Mouse (Mus musculus): Measurements from ENCODE around the gene Asna1. TPM values are rescaled to one million over a fixed set of nuclear protein-coding genes. Genes with fewer than 3 reads are reported as not detected.

Asna1 gene
- total RNA-seq (2014; rRNA removed) (30.3 and 33.8 TPM in 2 replicates), polyA plus RNA-seq (2012; rRNA removed) (60.0 and 71.6 TPM in 2 replicates)

- Histone ChIP-seq H3K27me3 (ENCODE audit: control insufficient read depth, insufficient read depth, low read length) (no peaks in the 10 kb centered on the region), H3K79me2 (ENCODE audit: control insufficient read depth, insufficient read depth, low read length) (peaks cover 33% of the 10 kb centered on the region), H3K4me3 (ENCODE audit: insufficient read depth, low read depth, low read length) (peak within 1 kb of the TSS; percentile 94), H3K9ac (ENCODE audit: low read depth, low read length) (peak within 1 kb of the TSS; percentile 86), H3K27ac (replicated peaks; ENCODE audit: insufficient read depth, low read depth, low read length) (peak within 1 kb of the TSS; percentile 53), H3K4me1 (ENCODE audit: control insufficient read depth, insufficient read depth, low read length) (peaks cover 21% of the 10 kb centered on the region), H3K36me3 (ENCODE audit: control insufficient read depth, insufficient read depth, low read length) (peaks cover 10% of the 10 kb centered on the region)
- DNase-seq (ENCODE audit: extremely low read depth, low read depth, low spot score) = peak; percentile 95
- WGBS = under 1% methylated on average over 30 of the region's 30 CpGs
- TF ChIP-seq POLR2A (IDR thresholded peaks at IDR 0.05; ENCODE audit: extremely low read depth, insufficient read depth, low read length) (no peak), CTCF (IDR thresholded peaks at IDR 0.05; ENCODE audit: low read depth, low read length) (no peak)
Observed at GRCm38 (mm10) chr8:85025098-85025932, at the start of gene Asna1. TSS of gene Asna1 (minus strand) at chr8:85025281.

GRCm38 (mm10) chr8:85074617-85075016 is 49.5 kb upstream of the Asna1 start:
- no peaks in the 10 kb centered on the region for H3K27me3 ChIP-seq (ENCODE audit: control insufficient read depth, insufficient read depth, low read length)
- no peak overlapping the region for H3K4me3 ChIP-seq (ENCODE audit: insufficient read depth, low read depth, low read length)
- H3K79me2 ChIP-seq (ENCODE audit: control insufficient read depth, insufficient read depth, low read length) = peaks cover 9% of the 10 kb centered on the region; the same call in 1 of the 2 replicates
- 95% methylated on average over 10 of the region's 10 CpGs for WGBS
- H3K36me3 ChIP-seq (ENCODE audit: control insufficient read depth, insufficient read depth, low read length) = peaks cover 2% of the 10 kb centered on the region; the same call in 1 of the 2 replicates
- peaks cover 10% of the 10 kb centered on the region for H3K4me1 ChIP-seq (ENCODE audit: control insufficient read depth, insufficient read depth, low read length)
- no peak overlapping the region for H3K27ac ChIP-seq (replicated peaks; ENCODE audit: insufficient read depth, low read depth, low read length)
- no peak for DNase-seq (ENCODE audit: extremely low read depth, low read depth, low spot score)
- TF ChIP-seq POLR2A (IDR thresholded peaks at IDR 0.05; ENCODE audit: extremely low read depth, insufficient read depth, low read length) = no peak
- no peak for TF ChIP-seq CTCF (IDR thresholded peaks at IDR 0.05; ENCODE audit: low read depth, low read length)
- no peak overlapping the region for H3K9ac ChIP-seq (ENCODE audit: low read depth, low read length)

- Histone ChIP-seq H3K4me1 (ENCODE audit: control insufficient read depth, insufficient read depth, low read length) (peaks cover 7% of the 10 kb centered on the region), H3K9ac (ENCODE audit: low read depth, low read length) (no peak overlapping the region), H3K27ac (replicated peaks; ENCODE audit: insufficient read depth, low read depth, low read length) (no peak overlapping the region), H3K36me3 (ENCODE audit: control insufficient read depth, insufficient read depth, low read length) (peaks cover 2% of the 10 kb centered on the region; the same call in 1 of the 2 replicates), H3K4me3 (ENCODE audit: insufficient read depth, low read depth, low read length) (no peak overlapping the region), H3K79me2 (ENCODE audit: control insufficient read depth, insufficient read depth, low read length) (peaks cover 9% of the 10 kb centered on the region; the same call in 1 of the 2 replicates), H3K27me3 (ENCODE audit: control insufficient read depth, insufficient read depth, low read length) (no peaks in the 10 kb centered on the region)
- no peak for TF ChIP-seq CTCF (IDR thresholded peaks at IDR 0.05; ENCODE audit: low read depth, low read length)
- TF ChIP-seq POLR2A (IDR thresholded peaks at IDR 0.05; ENCODE audit: extremely low read depth, insufficient read depth, low read length) = no peak
- no peak for DNase-seq (ENCODE audit: extremely low read depth, low read depth, low spot score)
- 67% methylated on average over 10 of the region's 10 CpGs for WGBS
Observed at GRCm38 (mm10) chr8:85074167-85074566, 49.1 kb upstream of the Asna1 start.

GRCm38 (mm10) chr8:85073041-85073612 is 48.0 kb upstream of the Asna1 start:
- 93% methylated on average over 15 of the region's 15 CpGs for WGBS
- no peak overlapping the region for H3K27ac ChIP-seq (replicated peaks; ENCODE audit: insufficient read depth, low read depth, low read length)
- H3K27me3 ChIP-seq (ENCODE audit: control insufficient read depth, insufficient read depth, low read length) = no peaks in the 10 kb centered on the region
- H3K9ac ChIP-seq (ENCODE audit: low read depth, low read length) = no peak overlapping the region
- H3K4me3 ChIP-seq (ENCODE audit: insufficient read depth, low read depth, low read length) = no peak overlapping the region
- peaks cover 2% of the 10 kb centered on the region; the same call in 1 of the 2 replicates for H3K36me3 ChIP-seq (ENCODE audit: control insufficient read depth, insufficient read depth, low read length)
- H3K79me2 ChIP-seq (ENCODE audit: control insufficient read depth, insufficient read depth, low read length) = peaks cover 9% of the 10 kb centered on the region; the same call in 1 of the 2 replicates
- TF ChIP-seq CTCF (IDR thresholded peaks at IDR 0.05; ENCODE audit: low read depth, low read length) = no peak
- no peak for TF ChIP-seq POLR2A (IDR thresholded peaks at IDR 0.05; ENCODE audit: extremely low read depth, insufficient read depth, low read length)
- no peak for DNase-seq (ENCODE audit: extremely low read depth, low read depth, low spot score)
- peaks cover 5% of the 10 kb centered on the region for H3K4me1 ChIP-seq (ENCODE audit: control insufficient read depth, insufficient read depth, low read length)

GRCm38 (mm10) chr8:85072364-85072929 is 47.4 kb upstream of the Asna1 start:
- H3K4me1 ChIP-seq (ENCODE audit: control insufficient read depth, insufficient read depth, low read length) = peaks cover 5% of the 10 kb centered on the region

More at GRCm38 (mm10) chr8:85072364-85072929, 47.4 kb upstream of the Asna1 start:
- 29% methylated on average over 9 of the region's 9 CpGs for WGBS
- peak overlapping the region; percentile 97 for H3K4me3 ChIP-seq (ENCODE audit: insufficient read depth, low read depth, low read length)
- no peak for DNase-seq (ENCODE audit: extremely low read depth, low read depth, low spot score)
- H3K36me3 ChIP-seq (ENCODE audit: control insufficient read depth, insufficient read depth, low read length) = peaks cover 2% of the 10 kb centered on the region; the same call in 1 of the 2 replicates
- H3K79me2 ChIP-seq (ENCODE audit: control insufficient read depth, insufficient read depth, low read length) = peaks cover 9% of the 10 kb centered on the region; the same call in 1 of the 2 replicates
- H3K9ac ChIP-seq (ENCODE audit: low read depth, low read length) = peak overlapping the region; percentile 60
- TF ChIP-seq CTCF (IDR thresholded peaks at IDR 0.05; ENCODE audit: low read depth, low read length) (no peak), POLR2A (IDR thresholded peaks at IDR 0.05; ENCODE audit: extremely low read depth, insufficient read depth, low read length) (no peak)
- H3K27me3 ChIP-seq (ENCODE audit: control insufficient read depth, insufficient read depth, low read length) = no peaks in the 10 kb centered on the region
- H3K27ac ChIP-seq (replicated peaks; ENCODE audit: insufficient read depth, low read depth, low read length) = peak overlapping the region; percentile 51

Measured in liver, adult 2 months (tissue).